Mouse (Mus musculus): ENCODE measurements around the gene Mvb12b. TPM values are rescaled to one million over a fixed set of nuclear protein-coding genes. Genes with fewer than 3 reads are reported as not detected.
A peak's percentile ranks its signal among the peaks of the same experiment; 100 is the strongest.

Mvb12b gene
- total and polyA plus RNA-seq, 3 experiments, result 16.3 to 27.8 (median 23.3) TPM

GRCm38 (mm10) chr2:33783419-33783818 is 104.3 kb downstream of the Mvb12b start:
- DNase-seq, result no peak

- no peak for DNase-seq
Measured at GRCm38 (mm10) chr2:33781655-33782400, 105.9 kb downstream of the Mvb12b start.

- no peak for DNase-seq
Measured at GRCm38 (mm10) chr2:33778466-33778865, 109.3 kb downstream of the Mvb12b start.

- no peak for DNase-seq
Measured at GRCm38 (mm10) chr2:33777051-33777450, 110.7 kb downstream of the Mvb12b start.

GRCm38 (mm10) chr2:33774884-33775283 is 112.9 kb downstream of the Mvb12b start:
- DNase-seq, result no peak

GRCm38 (mm10) chr2:33774106-33774505 is 113.6 kb downstream of the Mvb12b start:
- no peak for DNase-seq

GRCm38 (mm10) chr2:33772439-33772838 is 115.3 kb downstream of the Mvb12b start:
- DNase-seq, result no peak

- no peak for DNase-seq
Measured at GRCm38 (mm10) chr2:33771388-33771787, 116.4 kb downstream of the Mvb12b start.

GRCm38 (mm10) chr2:33770526-33771130 is 117.1 kb downstream of the Mvb12b start:
- DNase-seq, result no peak

GRCm38 (mm10) chr2:33764476-33764875 is 123.3 kb downstream of the Mvb12b start:
- no peak for DNase-seq

- no peak for DNase-seq
Measured at GRCm38 (mm10) chr2:33762210-33762609, 125.5 kb downstream of the Mvb12b start.

GRCm38 (mm10) chr2:33760571-33760991 is 127.2 kb downstream of the Mvb12b start:
- DNase-seq, result peak; percentile 69

GRCm38 (mm10) chr2:33759447-33759846 is 128.3 kb downstream of the Mvb12b start:
- DNase-seq, result no peak

- DNase-seq, result no peak
Measured at GRCm38 (mm10) chr2:33755633-33756020, 132.1 kb downstream of the Mvb12b start.

GRCm38 (mm10) chr2:33754980-33755632 is 132.6 kb downstream of the Mvb12b start:
- no peak for DNase-seq

GRCm38 (mm10) chr2:33754317-33754633 is 133.5 kb downstream of the Mvb12b start:
- no peak for DNase-seq

- DNase-seq, result peak; percentile 90
Measured at GRCm38 (mm10) chr2:33753630-33754316, 134.0 kb downstream of the Mvb12b start.

- DNase-seq, result no peak
Measured at GRCm38 (mm10) chr2:33750611-33751010, 137.1 kb downstream of the Mvb12b start.

- peak; percentile 76 for DNase-seq
Measured at GRCm38 (mm10) chr2:33746471-33746870, 141.3 kb downstream of the Mvb12b start.

GRCm38 (mm10) chr2:33745724-33746123 is 142.0 kb downstream of the Mvb12b start:
- DNase-seq, result no peak

GRCm38 (mm10) chr2:33737128-33737527 is 150.6 kb downstream of the Mvb12b start:
- no peak for DNase-seq

GRCm38 (mm10) chr2:33736722-33737121 is 151.0 kb downstream of the Mvb12b start:
- peak; percentile 67 for DNase-seq

All from adrenal gland, adult 2 months (tissue).